Mouse (Mus musculus) ovary, postnatal 14 days (tissue): ENCODE results near the gene Map1lc3b.

ENCODE experiments used
- DNase-seq: peaks from one replicate; pipeline ENCODE4 v3.0.0; 2022; ENCODE audit warnings: low spot score

Gene Map1lc3b

DNA sequence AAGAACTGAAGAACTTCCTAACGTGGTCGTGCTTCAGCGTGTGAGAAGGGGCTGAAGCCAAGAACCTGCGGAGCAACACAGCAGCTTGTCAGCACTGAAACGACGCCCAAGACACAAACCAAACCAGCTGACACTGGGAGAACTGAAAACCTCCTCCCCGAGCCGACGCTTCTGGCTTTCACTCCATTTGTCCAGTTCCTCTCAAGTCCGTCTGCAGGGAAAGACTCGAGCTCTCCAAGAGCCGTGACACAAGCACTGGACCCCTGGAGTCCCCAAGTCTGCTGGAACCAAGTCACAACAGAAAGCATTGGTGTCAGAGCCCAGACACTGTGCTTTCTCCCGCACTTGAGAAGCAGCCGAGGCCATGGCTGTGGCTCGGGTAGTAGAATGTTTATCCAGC is 19.1 kb downstream of the Map1lc3b start:
- DNase-seq: no peak

DNA sequence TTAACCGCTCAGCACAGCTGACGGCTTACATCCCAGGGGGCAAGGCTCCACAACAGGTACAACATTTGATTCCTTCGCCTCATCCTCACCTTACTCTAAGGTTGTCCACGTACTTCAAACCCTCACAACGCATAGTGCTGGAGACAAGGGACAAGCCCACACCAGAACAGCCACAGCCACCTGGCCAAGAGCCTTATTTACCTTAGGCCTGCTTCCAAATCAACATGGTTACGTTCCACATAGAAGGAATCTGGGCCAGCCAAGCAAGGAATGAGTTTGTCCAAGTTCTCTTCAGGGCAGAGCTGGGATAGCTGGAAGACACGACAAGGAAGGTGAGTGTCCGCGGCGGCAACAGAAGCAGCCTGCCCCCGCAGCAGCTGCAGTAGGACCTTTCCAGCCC is 19.8 kb downstream of the Map1lc3b start:
- no peak for DNase-seq

DNA sequence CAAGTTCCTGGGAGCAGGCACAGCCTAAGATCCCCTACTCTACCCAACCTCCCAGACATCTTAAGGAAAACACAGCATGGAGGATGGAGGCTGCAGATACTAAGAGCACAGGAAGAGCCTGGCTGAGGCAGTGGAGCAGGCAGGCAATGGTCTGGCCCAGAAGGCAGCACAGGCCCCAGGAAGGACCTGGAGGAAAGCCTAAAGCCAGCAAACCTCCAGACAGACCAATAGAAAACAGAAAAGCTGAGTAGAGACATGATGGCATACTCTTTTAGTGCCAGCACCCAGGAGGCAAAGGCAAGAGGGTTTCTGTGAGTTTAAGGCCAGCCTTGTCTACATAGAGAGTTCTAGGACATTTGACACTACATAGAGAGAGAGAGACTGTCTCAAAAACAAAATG is 23.3 kb downstream of the Map1lc3b start:
- DNase-seq: no peak

DNA sequence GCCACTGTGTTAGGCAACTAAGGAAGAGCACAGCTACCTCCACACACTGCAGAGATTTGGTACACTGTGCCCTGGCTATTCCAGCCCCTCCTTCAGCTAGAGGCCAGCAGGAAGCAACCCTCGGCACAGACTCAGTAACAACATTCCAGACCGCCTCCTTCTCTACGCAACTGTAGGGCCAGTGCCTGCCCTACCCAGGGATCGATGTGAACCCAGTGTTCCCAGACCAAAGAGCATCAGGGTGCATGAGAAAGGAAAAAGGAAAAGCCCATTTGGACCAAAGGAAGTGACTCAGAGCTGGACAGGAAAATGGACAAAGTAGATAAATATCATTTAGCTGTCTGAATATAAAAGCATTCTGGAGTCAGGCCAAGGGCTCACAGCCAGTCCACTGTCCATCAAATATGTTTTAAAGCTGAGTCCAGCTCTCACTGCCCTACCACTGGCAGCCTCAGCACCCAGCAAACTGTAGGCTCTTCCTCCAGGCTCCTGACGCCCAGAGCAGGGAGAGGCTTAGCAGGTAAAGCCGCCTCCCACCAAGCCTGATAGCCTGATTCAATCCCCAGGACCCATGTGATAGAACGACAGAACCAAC is 29.3 kb downstream of the Map1lc3b start:
- no peak for DNase-seq

DNA sequence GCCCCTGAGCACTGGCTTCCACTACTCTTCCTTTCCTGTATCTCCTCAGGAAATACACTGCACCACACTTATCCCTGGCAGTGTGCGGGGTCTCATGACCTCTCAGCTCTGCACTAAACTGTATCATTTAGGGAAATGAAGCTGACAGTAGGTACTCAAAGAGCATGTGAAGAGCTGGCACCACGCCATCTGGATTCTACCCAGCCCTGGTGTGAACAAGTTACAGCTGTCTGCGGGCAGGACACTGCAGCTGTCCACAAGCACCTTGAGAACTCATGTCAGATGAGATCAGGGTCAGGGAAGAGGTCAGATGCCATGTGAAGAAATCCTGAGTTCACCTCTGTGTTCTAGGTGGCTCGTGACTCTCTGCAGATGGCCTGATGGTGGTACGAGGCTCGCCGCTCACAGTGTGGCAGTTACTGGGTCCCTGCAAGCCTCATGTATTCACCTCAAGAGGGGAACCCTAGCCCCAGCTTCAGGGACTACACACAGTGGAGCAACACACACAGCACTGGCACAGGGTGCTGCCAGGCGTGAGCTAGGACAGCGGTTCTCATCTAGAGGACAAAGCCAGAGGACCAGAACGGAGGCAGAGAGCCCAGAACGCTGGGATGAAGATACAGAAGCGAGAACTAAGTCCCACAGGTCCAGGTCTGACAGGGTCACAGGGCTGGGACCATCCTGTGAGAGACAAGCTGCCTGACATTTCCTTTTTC is 30.8 kb downstream of the Map1lc3b start:
- DNase-seq: no peak

DNA sequence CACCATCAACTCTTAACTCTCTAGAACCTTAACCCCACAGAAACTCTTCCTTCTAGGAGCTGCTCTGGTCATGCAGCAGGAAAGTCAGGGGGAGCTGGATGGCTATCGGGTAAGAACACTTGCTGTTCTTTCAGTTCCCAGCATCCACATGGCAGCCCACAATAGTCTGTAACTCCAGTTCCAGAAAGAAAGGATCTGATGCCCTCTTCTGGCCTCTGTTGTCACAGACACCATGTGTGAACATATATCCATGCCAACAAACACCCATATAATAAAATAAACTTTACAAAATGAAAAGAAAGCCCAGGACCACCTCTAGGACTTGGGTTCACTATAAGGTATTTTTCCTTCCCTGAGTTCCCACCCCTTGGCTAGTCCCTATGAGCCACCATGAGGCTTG is 31.7 kb downstream of the Map1lc3b start:
- DNase-seq: no peak

DNA sequence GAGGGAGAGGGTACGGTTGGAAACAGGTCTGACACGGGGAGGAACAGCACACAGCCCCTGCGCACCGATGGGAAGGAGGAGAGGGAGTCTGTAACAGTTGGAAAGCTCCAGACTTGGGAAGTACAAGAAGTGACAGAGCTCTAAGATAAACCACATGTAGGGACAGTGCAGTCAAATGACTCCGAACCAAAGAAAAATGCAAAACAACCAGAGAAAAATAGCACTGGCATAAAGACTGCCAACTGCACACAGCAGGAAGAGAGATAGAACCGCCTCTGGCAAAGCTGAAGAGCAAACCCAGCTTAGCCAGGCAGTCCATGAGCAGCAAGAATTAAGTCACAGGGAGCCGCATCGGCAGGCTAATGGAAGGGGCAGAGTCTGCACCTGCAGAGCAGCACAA is 32.9 kb downstream of the Map1lc3b start:
- DNase-seq: no peak

DNA sequence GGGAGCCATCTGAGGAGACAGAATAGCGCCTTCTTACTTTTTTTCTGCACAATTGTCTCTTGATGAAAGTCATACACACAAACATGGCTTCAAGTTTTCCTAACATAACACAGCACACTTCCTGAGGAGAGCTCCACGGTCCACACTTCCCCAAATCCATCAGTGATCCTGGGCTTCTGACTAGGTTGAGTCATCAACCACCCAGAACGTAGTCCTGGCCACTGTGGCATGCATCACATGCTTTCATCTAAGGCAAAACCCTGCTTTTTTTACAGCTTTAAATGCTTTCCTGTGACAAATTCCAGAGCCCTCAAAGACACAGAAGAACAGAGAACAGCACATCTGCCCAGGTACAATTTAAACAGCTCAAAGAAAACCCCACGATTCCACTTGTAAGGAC is 38.5 kb downstream of the Map1lc3b start:
- DNase-seq: no peak

DNA sequence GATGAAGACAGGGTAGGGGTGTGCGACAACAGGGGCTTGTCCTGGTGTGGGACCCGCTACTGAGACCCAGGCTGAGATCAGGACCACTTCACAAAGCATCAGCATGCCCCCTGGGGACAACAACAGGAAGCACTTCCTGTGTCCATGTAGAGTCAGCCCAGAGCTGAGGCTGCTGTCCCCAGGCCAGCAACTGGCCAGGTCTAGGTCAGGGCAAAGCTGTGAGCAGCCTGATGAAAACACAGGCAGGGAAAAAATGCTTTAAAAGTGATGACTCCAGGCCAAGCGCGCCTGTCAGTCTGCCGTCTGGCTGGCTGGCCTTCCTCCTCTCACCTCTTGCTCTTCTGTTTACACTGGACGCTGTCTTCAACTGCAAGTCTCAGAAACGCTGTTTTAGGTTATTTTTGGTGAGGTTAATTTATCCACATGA is 41.5 kb downstream of the Map1lc3b start:
- DNase-seq: no peak

DNA sequence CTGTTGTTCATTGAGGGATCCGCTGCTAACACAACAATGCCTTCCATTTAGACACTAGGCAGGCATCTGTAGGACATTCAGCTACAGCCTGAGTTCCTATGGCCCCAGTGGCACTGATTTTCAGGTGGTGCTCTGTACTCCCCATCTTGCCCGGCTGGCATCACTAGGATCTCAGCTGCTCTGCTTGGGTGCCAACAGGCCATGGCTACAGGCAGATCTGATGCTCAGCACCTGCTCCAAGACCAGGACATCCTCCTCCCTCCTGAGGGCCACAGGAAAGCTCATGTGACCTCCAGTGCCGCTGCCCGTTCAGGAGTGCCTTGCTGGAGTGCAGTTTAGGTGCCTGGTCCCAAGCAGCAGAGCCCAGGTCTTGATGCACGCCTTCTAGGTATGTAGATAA is 42.2 kb downstream of the Map1lc3b start:
- no peak for DNase-seq

DNA sequence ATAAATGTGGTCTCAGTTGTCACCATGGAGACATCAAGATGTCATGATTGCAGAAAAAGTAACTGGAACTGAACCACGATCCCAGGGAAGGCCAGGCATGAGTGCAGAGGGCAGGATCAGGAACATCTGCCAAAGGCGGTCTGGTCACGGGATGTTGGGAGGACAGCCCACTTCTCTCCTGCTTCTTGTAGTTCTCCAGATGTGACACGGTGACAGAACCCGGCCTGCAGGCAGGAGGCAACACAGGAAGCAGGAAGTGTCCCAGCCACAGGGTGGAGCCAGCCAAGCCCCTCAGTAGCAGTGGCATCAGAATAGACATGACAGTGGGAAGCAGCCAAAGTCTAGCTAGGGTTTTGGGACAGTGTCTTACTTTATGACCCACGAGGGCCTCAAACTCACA is 45.4 kb downstream of the Map1lc3b start:
- no peak for DNase-seq

DNA sequence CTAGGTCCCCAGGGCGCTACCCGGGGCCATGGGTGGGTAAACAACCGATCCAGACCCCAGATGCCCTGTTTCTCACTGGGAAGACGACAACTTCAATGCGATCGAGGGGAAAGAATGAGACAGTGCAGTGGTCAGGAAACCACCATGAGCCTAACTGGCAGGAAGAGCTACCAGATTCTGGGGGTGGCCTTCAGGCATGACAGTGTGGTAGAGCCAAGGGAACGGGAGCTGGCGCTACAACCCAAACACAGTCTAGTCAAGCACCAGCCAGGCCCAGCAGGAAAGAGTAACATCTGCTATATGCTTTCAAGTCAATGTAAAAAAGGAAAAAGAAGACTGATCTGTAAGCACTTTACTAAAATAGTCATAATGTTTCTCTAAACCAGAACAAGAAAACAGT is 46.0 kb downstream of the Map1lc3b start:
- no peak for DNase-seq

DNA sequence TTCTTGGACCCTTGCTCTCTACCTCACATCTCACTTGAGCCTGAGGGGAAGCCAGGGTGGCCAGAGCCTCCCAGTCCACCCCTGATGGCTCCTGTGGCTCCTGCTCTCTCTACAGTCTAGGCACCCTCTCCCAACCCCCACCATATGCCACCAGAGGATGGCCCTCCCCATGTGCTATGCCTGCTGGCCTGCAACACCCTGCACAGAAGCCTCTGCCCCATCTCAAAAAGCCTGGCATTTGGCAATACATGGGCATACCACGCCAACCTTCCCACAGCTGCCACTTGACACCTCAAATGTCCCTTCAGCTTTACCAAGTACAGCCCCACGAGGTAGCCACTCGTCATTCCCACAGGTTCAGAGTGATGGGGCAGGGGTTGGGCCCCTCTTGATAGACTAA is 52.6 kb downstream of the Map1lc3b start:
- no peak for DNase-seq

DNA sequence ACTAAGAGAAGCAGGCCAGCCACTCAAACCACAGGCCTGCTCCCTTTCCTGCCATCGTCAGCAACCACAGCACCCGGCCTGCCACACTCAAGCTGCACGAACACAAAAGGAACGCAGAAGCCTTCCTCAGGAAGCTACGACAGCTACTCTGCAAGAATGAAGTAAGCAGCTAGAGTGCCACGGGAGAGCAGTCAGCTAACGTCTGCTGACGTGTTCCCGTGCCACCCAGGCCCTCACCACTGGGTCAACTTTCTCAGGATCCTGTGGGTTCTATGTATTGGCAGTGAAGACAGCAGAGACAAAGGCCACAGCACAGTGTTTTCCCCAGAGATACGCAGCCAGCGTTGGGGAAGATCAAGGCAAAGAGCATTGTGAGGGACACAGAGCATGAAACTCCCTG is 53.2 kb downstream of the Map1lc3b start:
- no peak for DNase-seq

DNA sequence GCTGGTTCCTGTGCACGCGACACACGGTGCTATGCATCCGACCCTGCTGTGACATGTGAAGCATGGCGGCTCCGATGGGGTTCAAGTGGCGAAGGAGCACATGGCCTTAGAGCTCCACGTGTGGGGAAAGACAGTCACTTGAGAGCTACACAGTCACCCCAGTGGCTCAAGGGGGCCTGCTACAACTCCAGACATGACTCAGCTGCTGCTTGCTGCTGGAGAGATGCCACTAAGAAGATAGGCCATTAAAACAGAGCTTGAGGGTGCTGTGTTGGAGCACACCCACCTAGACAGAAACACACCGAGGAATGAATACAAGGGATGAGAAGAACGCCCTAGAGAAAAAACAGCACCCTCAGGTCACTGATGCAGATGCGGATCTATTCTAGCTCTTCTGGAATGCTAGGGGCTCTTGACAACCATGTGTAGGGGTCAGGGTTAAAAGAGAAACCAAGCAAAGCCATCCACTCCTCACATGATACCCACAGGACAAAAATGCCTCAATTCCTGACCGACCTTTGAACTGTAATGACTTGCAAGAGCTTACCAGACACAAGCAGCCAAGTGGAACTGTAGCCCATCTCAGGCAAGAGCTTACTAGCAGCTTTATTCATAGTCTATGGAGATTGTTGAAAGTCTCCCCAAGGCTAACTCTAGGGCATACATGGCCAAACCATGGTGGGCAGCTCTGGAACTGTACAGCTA is 57.5 kb downstream of the Map1lc3b start:
- no peak for DNase-seq
